In the genomic region with DNA sequence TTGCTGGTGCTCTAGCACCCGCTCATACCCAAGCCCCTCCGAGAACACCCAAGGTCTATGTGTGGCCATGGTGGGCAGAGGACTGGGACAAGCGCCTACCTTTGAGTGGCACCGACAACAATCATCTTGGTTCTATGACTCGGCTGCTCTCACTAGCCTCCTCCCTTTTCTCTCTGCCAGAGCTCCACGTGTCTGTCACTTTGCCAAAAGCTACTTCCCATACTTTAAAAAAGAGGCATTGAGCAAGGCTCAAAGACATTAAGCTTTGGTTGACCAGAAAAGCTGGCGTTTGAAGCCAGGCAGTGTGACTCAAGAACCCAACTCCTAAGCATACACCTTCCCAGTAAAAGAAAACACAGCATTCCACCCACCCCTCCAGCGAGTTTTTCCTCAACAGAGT, we compare ENCODE assay signal across 9 mouse cellular contexts. TPM values are rescaled to one million over a fixed set of nuclear protein-coding genes. Genes with fewer than 3 reads are reported as not detected.
DNase-seq lines count a peak whose midpoint lies in the region; ATAC-seq lines count a peak whose summit lies in the region.
"Had no signal": no experiment of that assay in that cellular context is flagged by ENCODE, and none has a peak within 500 bp of the region (broad histone marks: within the 10 kb centered on the region; RNA-seq: fewer than 3 reads in every experiment).

No protein-coding gene starts in this region.

- H3K4me1 ChIP-seq in heart, embryonic 15.5 days (replicated peaks) = peaks cover 19% of the 10 kb centered on the region
- H3K4me1 ChIP-seq in midbrain, embryonic 11.5 days (ENCODE audit: control insufficient read depth, insufficient read depth, low read length) = peaks cover 11% of the 10 kb centered on the region; the same call in 1 of the 2 replicates

- DNase-seq in frontal cortex, postnatal 25 days (ENCODE audit: low spot score in 2 of 2) = no peak
- peak; percentile 35 for DNase-seq in adrenal gland, postnatal 25 days
- peak; percentile 68 for DNase-seq in kidney, postnatal 10 days
- peak; percentile 86 for DNase-seq in midbrain, embryonic 11.5 days (ENCODE audit: low spot score, missing footprints)
- no peak for DNase-seq in retina, embryonic 14.5 days (ENCODE audit: low spot score)
- DNase-seq in thymus, postnatal 10 days (ENCODE audit: low spot score in 2 of 2) = no peak

- H3K27me3 ChIP-seq in heart, embryonic 15.5 days = peaks cover 97% of the 10 kb centered on the region
- peaks cover 57% of the 10 kb centered on the region for H3K27me3 ChIP-seq in midbrain, embryonic 11.5 days (ENCODE audit: control insufficient read depth, insufficient read depth, low read length)

- no peak overlapping the region for H3K9ac ChIP-seq in heart, embryonic 15.5 days
- H3K9ac ChIP-seq in midbrain, embryonic 11.5 days (ENCODE audit: low read length) = no peak overlapping the region

- H3K36me3 ChIP-seq in heart, embryonic 15.5 days = no peaks in the 10 kb centered on the region
- no peaks in the 10 kb centered on the region for H3K36me3 ChIP-seq in midbrain, embryonic 11.5 days (ENCODE audit: control insufficient read depth, insufficient read depth, low read length)

- no peak overlapping the region for H3K27ac ChIP-seq in heart, embryonic 15.5 days
- H3K27ac ChIP-seq in midbrain, embryonic 11.5 days (ENCODE audit: low read depth, low read length) = no peak overlapping the region

- H3K4me2 ChIP-seq in heart, embryonic 15.5 days = peak overlapping the region; percentile 86
- peak overlapping the region; percentile 92 for H3K4me2 ChIP-seq in midbrain, embryonic 11.5 days

- H3K4me3 ChIP-seq in heart, embryonic 15.5 days = peak overlapping the region; percentile 50
- peak overlapping the region; percentile 9; the same call in 1 of the 2 replicates for H3K4me3 ChIP-seq in midbrain, embryonic 11.5 days (ENCODE audit: low read depth, low read length)
- H3K4me3 ChIP-seq: erythroblast, embryonic 14.5 days had no signal

- H3K9me3 ChIP-seq in heart, embryonic 15.5 days (replicated peaks) = no peaks in the 10 kb centered on the region
- no peaks in the 10 kb centered on the region for H3K9me3 ChIP-seq in midbrain, embryonic 11.5 days (ENCODE audit: control insufficient read depth, low read length)

- WGBS in heart, embryonic 15.5 days = 15% methylated on average over 8 of the region's 8 CpGs
- 32% methylated on average over 8 of the region's 8 CpGs for WGBS in midbrain, embryonic 11.5 days

- ATAC-seq in frontal cortex, adult (ENCODE audit: low TSS enrichment) = 0 out of 2 replicates have a peak, but pooled peaks have one; percentile 22
- no peak for ATAC-seq in heart, embryonic 15.5 days (replicated peaks; ENCODE audit: insufficient number of reproducible peaks, insufficient read depth, low FRiP score, low read depth)
- ATAC-seq in midbrain, embryonic 11.5 days (ENCODE audit: low FRiP score) = no peak; the same call in 1 of the 2 replicates

RNA-seq across cellular contexts. Expression of gene Lrrc10b, which starts 0.8 kb away (rescaled TPM):
- 2.2 and 2.5 TPM in 2 replicates for total RNA-seq in adrenal gland, postnatal 25 days (2021)
- polyA plus RNA-seq in heart, embryonic 15.5 days (2015; fragmentation: Nextera tagmentation; extraction: Ambion mirVana) = 0.13 and 0.23 TPM in 2 replicates
- 0.55 and 0.59 TPM in 2 replicates for polyA plus RNA-seq in midbrain, embryonic 11.5 days (2014; fragmentation: Nextera tagmentation; extraction: Ambion mirVana)
- polyA plus RNA-seq: erythroblast, embryonic 14.5 days had no signal

RNA-seq across cellular contexts. Expression of gene Ppp1r32, which starts 24.6 kb away (rescaled TPM):
- total RNA-seq in adrenal gland, postnatal 25 days (2021) = 0.88 TPM in 1 of 2 replicates, not detected in the other
- 0.13 TPM in 1 of 2 replicates, not detected in the other for polyA plus RNA-seq in heart, embryonic 15.5 days (2015; fragmentation: Nextera tagmentation; extraction: Ambion mirVana)
- polyA plus RNA-seq in midbrain, embryonic 11.5 days (2014; fragmentation: Nextera tagmentation; extraction: Ambion mirVana) = 0.21 and 0.48 TPM in 2 replicates

Comparison
In these comparisons a context has a peak if more than half of its experiments do, and no peak if none do; other contexts are left out.
1. DNase-seq: peak in adrenal gland, postnatal 25 days (single experiment), kidney, postnatal 10 days (single experiment) and midbrain, embryonic 11.5 days (single experiment); none in frontal cortex, postnatal 25 days (0 of 2), retina, embryonic 14.5 days (single experiment) and thymus, postnatal 10 days (0 of 2).